Mouse (Mus musculus) myocyte (in vitro differentiated cells): Measurements from ENCODE around the gene D13Ertd608e. TPM values are rescaled to one million over a fixed set of nuclear protein-coding genes. Genes with fewer than 3 reads are reported as not detected.

Experiments
- H3K27me3 ChIP-seq: one replicate; pipeline ENCODE4 v1.6.1; 2011; ENCODE audit not compliant: control insufficient read depth, insufficient read depth, insufficient read length
- H3K36me3 ChIP-seq: one replicate; pipeline ENCODE4 v1.6.1; 2011; ENCODE audit not compliant: control insufficient read depth, insufficient read depth
- H3K4me2 ChIP-seq: one replicate; pipeline ENCODE4 v1.6.1; 2011; ENCODE audit warnings: low read depth, control low read depth
- H3K4me3 ChIP-seq: one replicate; pipeline ENCODE4 v1.5.1; 2011; ENCODE audit warnings: mild to moderate bottlenecking, control low read depth, moderate library complexity
- H3K79me2 ChIP-seq: one replicate; pipeline ENCODE4 v1.6.1; 2011; ENCODE audit not compliant: control insufficient read depth, insufficient read depth
- H3ac ChIP-seq: one replicate; pipeline ENCODE4 v1.6.1; 2011; ENCODE audit not compliant: control insufficient read depth, insufficient read length
- CEBPB ChIP-seq: IDR thresholded peaks from 2 replicates; pipeline ENCODE4 v1.6.1; 2011; ENCODE audit warnings: mild to moderate bottlenecking, moderate library complexity; ENCODE audit not compliant: poor library complexity, insufficient read depth, severe bottlenecking
- E2F4 ChIP-seq: IDR thresholded peaks from one replicate; pipeline ENCODE4 v1.6.1; 2011; ENCODE audit warnings: mild to moderate bottlenecking, control low read depth, moderate library complexity; ENCODE audit not compliant: insufficient read depth
- MAX ChIP-seq: IDR thresholded peaks from one replicate; pipeline ENCODE4 v1.6.1; 2011; ENCODE audit warnings: low read depth, mild to moderate bottlenecking, control low read depth
- MYOD1 ChIP-seq, 3 experiments: IDR thresholded peaks; one replicate each; pipeline ENCODE4 v1.6.1; 2011; ENCODE audit warnings: control low read depth in 2 of 3, low read depth in 2 of 3, mild to moderate bottlenecking in 2 of 3, moderate library complexity in 1 of 3; ENCODE audit not compliant: insufficient read length in 2 of 3, control insufficient read depth in 1 of 3
- MYOG ChIP-seq, 3 experiments: IDR thresholded peaks; one replicate each; pipeline ENCODE4 v1.6.1; 2011; ENCODE audit warnings: control low read depth in 2 of 3, low read depth in 2 of 3, mild to moderate bottlenecking in 2 of 3; ENCODE audit not compliant: insufficient read length in 2 of 3, control insufficient read depth in 1 of 3, insufficient read depth in 1 of 3
- POLR2A ChIP-seq: IDR thresholded peaks from one replicate; pipeline ENCODE4 v1.6.1; 2011; ENCODE audit warnings: low read depth, mild to moderate bottlenecking, control low read depth, moderate library complexity; ENCODE audit not compliant: insufficient read length
- POLR2AphosphoS2 ChIP-seq: IDR thresholded peaks from one replicate; pipeline ENCODE4 v1.6.1; 2011; ENCODE audit warnings: low read depth, control low read depth; ENCODE audit not compliant: insufficient read length
- REST ChIP-seq: IDR thresholded peaks from one replicate; pipeline ENCODE4 v1.6.1; 2011; ENCODE audit warnings: mild to moderate bottlenecking, control low read depth, moderate library complexity; ENCODE audit not compliant: insufficient read depth, insufficient read length
- SRF ChIP-seq: IDR thresholded peaks from one replicate; pipeline ENCODE4 v1.6.1; 2011; ENCODE audit warnings: low read depth; ENCODE audit not compliant: control insufficient read depth, insufficient read length
- TCF12 ChIP-seq: IDR thresholded peaks from one replicate; pipeline ENCODE4 v1.6.1; 2011; ENCODE audit warnings: mild to moderate bottlenecking, control low read depth; ENCODE audit not compliant: poor library complexity, insufficient read depth, severe bottlenecking
- TCF3 ChIP-seq: IDR thresholded peaks from one replicate; pipeline ENCODE4 v1.6.1; 2011; ENCODE audit warnings: low read depth, control low read depth; ENCODE audit not compliant: insufficient read length
- USF1 ChIP-seq: IDR thresholded peaks from one replicate; pipeline ENCODE4 v1.6.1; 2011; ENCODE audit warnings: low read depth, mild to moderate bottlenecking, control low read depth, moderate library complexity
- polyA plus RNA-seq: library from polyadenylated mRNA; unstranded; fragments of >200 nt; fragmentation: generic; extraction: Trizol; gene quantifications from one replicate; pipeline ENCODE4 v1.2.1, GENCODE M21; 2012; ENCODE audit warnings: missing spikeins

Gene D13Ertd608e
- polyA plus RNA-seq, 1 experiment: not detected

- no peak for TF ChIP-seq REST
- no peak for TF ChIP-seq TCF3
- no peak for TF ChIP-seq MYOG (IDR thresholded peaks at IDR 0.05; ENCODE audit: control insufficient read depth in 1 of 3, insufficient read depth in 1 of 3, insufficient read length in 2 of 3, low read depth in 2 of 3)
- TF ChIP-seq POLR2AphosphoS2: no peak
- TF ChIP-seq SRF: no peak
- no peak for TF ChIP-seq MAX
- Histone ChIP-seq H3K27me3 (no peaks in the 10 kb centered on the region), H3K4me3 (no peak overlapping the region)
Observed at GRCm38 (mm10) chr13:119792791-119793404, 42.9 kb upstream of the D13Ertd608e start.

DNA sequence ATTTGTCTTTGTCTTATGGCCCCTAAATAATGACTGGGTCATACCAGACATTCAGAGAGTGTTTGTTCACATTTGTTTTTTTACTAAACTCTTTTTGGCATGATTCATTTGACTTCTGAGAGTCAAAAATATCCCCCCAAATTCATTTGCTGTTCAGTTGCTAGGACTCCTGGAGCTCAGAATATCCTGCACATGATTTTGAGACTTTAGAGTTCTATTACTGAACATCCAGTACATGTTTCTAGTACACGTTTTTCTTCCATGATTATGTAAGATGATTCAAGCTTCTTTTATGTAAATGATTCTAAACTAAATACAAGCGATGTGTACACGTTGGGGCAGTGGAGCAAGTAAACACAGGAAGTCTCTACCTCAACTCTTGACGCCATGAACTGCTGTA lies 38.1 kb upstream of the D13Ertd608e start:
- H3K27me3 ChIP-seq: no peaks in the 10 kb centered on the region
- no peaks in the 10 kb centered on the region for H3K36me3 ChIP-seq
- H3K79me2 ChIP-seq: no peaks in the 10 kb centered on the region
- no peak overlapping the region for H3ac ChIP-seq
- TF ChIP-seq MYOG (IDR thresholded peaks at IDR 0.05; ENCODE audit: control insufficient read depth in 1 of 3, insufficient read depth in 1 of 3, insufficient read length in 2 of 3, low read depth in 2 of 3) (no peak), SRF (no peak), USF1 (no peak), MYOD1 (IDR thresholded peaks at IDR 0.05; ENCODE audit: control insufficient read depth in 1 of 3, insufficient read length in 2 of 3, low read depth in 2 of 3) (no peak), REST (no peak), E2F4 (no peak), CEBPB (no peak), MAX (no peak), POLR2AphosphoS2 (no peak), POLR2A (no peak), TCF12 (no peak), TCF3 (no peak)
- no peak overlapping the region for H3K4me3 ChIP-seq
- H3K4me2 ChIP-seq: no peak overlapping the region

More at GRCm38 (mm10) chr13:119792791-119793404, 42.9 kb upstream of the D13Ertd608e start:
- no peak overlapping the region for H3K4me2 ChIP-seq
- no peak overlapping the region for H3ac ChIP-seq
- peaks cover 23% of the 10 kb centered on the region for H3K79me2 ChIP-seq
- H3K36me3 ChIP-seq: peaks cover 11% of the 10 kb centered on the region

DNA sequence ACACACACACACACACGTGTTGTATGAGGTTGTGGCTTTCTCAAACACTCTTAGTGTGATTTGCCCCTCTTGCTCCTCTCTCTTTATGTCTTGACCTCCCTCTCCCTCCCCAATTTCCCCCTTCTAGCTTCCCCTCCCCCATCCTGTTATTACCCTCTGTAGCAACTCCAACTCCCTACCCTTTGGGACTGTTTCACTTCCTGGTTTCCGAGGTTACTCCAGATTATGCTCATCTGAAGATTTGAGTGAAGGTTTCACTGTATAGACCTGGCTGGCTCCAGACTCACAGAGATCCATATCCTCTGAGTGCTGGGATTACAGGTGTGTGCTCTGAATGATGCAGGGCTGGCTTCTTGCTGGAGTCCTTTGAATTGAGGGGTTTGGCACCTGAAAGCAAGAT lies 26.9 kb upstream of the D13Ertd608e start:
- Histone ChIP-seq H3ac (no peak overlapping the region), H3K4me2 (no peak overlapping the region), H3K79me2 (no peaks in the 10 kb centered on the region), H3K4me3 (no peak overlapping the region), H3K27me3 (no peaks in the 10 kb centered on the region), H3K36me3 (no peaks in the 10 kb centered on the region)
- TF ChIP-seq MAX (no peak), MYOG (IDR thresholded peaks at IDR 0.05; ENCODE audit: control insufficient read depth in 1 of 3, insufficient read depth in 1 of 3, insufficient read length in 2 of 3, low read depth in 2 of 3) (no peak), USF1 (no peak), TCF3 (no peak), CEBPB (no peak), TCF12 (no peak), E2F4 (no peak), SRF (no peak), REST (no peak), POLR2AphosphoS2 (no peak), MYOD1 (IDR thresholded peaks at IDR 0.05; ENCODE audit: control insufficient read depth in 1 of 3, insufficient read length in 2 of 3, low read depth in 2 of 3) (no peak), POLR2A (no peak)

- H3ac ChIP-seq: no peak overlapping the region
- H3K4me3 ChIP-seq: no peak overlapping the region
- H3K36me3 ChIP-seq: no peaks in the 10 kb centered on the region
- no peak overlapping the region for H3K4me2 ChIP-seq
- TF ChIP-seq TCF12 (no peak), CEBPB (no peak), USF1 (no peak), MAX (no peak), REST (no peak), POLR2A (no peak), TCF3 (no peak), E2F4 (no peak), MYOD1 (IDR thresholded peaks at IDR 0.05; ENCODE audit: control insufficient read depth in 1 of 3, insufficient read length in 2 of 3, low read depth in 2 of 3) (no peak), POLR2AphosphoS2 (no peak), SRF (no peak), MYOG (IDR thresholded peaks at IDR 0.05; ENCODE audit: control insufficient read depth in 1 of 3, insufficient read depth in 1 of 3, insufficient read length in 2 of 3, low read depth in 2 of 3) (no peak)
- no peaks in the 10 kb centered on the region for H3K27me3 ChIP-seq
- H3K79me2 ChIP-seq: no peaks in the 10 kb centered on the region
Observed at GRCm38 (mm10) chr13:119810031-119810430, 25.8 kb upstream of the D13Ertd608e start.

- Histone ChIP-seq H3K4me3 (no peak overlapping the region), H3K79me2 (no peaks in the 10 kb centered on the region), H3ac (no peak overlapping the region), H3K36me3 (no peaks in the 10 kb centered on the region), H3K4me2 (no peak overlapping the region), H3K27me3 (no peaks in the 10 kb centered on the region)
- TF ChIP-seq MAX: no peak
- no peak for TF ChIP-seq SRF
- no peak for TF ChIP-seq TCF3
- no peak for TF ChIP-seq POLR2A
- no peak for TF ChIP-seq TCF12
- TF ChIP-seq MYOD1 (IDR thresholded peaks at IDR 0.05; ENCODE audit: control insufficient read depth in 1 of 3, insufficient read length in 2 of 3, low read depth in 2 of 3): no peak
- TF ChIP-seq E2F4: no peak
- TF ChIP-seq MYOG (IDR thresholded peaks at IDR 0.05; ENCODE audit: control insufficient read depth in 1 of 3, insufficient read depth in 1 of 3, insufficient read length in 2 of 3, low read depth in 2 of 3): no peak
- no peak for TF ChIP-seq USF1
- TF ChIP-seq REST: no peak
Observed at GRCm38 (mm10) chr13:119816798-119817197, 19.0 kb upstream of the D13Ertd608e start.
